Mouse (Mus musculus): Measurements from ENCODE around the gene Macrod2. TPM values are rescaled to one million over a fixed set of nuclear protein-coding genes. Genes with fewer than 3 reads are reported as not detected.

Gene Macrod2
- polyA plus RNA-seq, 2 experiments = 2.1 to 7.7 TPM

DNA sequence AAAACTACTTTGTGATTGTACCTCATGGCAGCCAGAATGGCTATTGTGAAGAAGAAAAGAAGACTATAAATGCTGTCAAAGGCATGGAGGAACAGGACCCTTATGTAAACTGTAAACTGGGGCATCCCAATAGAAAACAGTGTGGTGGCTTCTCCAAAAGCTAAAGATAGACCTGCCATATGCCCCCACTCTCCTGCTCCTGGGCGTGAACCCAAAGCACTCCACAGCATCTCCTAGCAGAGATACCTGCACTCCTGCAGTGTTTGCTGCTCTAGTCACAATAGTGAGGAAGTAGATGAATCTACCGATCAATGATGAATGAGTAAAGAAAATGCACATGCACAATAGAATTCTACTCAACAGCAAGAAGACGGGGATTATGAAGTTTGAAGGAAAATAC is 554.4 kb downstream of the Macrod2 start:
- H3K36me3 ChIP-seq (replicated peaks; ENCODE audit: control insufficient read depth, insufficient read depth, low read depth) = no peaks in the 10 kb centered on the region
- no peak for TF ChIP-seq CTCF (IDR thresholded peaks at IDR 0.05; ENCODE audit: low read depth)
- no peak for TF ChIP-seq EP300 (IDR thresholded peaks at IDR 0.05; ENCODE audit: low read depth)
- H3K4me1 ChIP-seq (replicated peaks; ENCODE audit: control insufficient read depth in 2 of 2, insufficient read depth in 2 of 2, low read length in 1 of 2) = no peaks in the 10 kb centered on the region
- H3K27me3 ChIP-seq (ENCODE audit: control insufficient read depth, insufficient read depth, low read length) = no peaks in the 10 kb centered on the region
- no peak overlapping the region for H3K9ac ChIP-seq (replicated peaks)
- H3K9me3 ChIP-seq (ENCODE audit: control insufficient read depth, low read length) = no peaks in the 10 kb centered on the region
- H3K4me2 ChIP-seq (ENCODE audit: low read depth) = no peak overlapping the region
- DNase-seq (ENCODE audit: low read depth in 3 of 3, low spot score in 3 of 3) (no peak), ATAC-seq (ENCODE audit: insufficient read depth) (no peak)
- H3K4me3 ChIP-seq (ENCODE audit: insufficient read depth in 1 of 2, low read depth in 2 of 2, low read length in 2 of 2) = no peak overlapping the region
- H3K27ac ChIP-seq = no peak overlapping the region
- 76% methylated on average over 3 of the region's 3 CpGs for WGBS (ENCODE audit: insufficient replicate concordance)

DNA sequence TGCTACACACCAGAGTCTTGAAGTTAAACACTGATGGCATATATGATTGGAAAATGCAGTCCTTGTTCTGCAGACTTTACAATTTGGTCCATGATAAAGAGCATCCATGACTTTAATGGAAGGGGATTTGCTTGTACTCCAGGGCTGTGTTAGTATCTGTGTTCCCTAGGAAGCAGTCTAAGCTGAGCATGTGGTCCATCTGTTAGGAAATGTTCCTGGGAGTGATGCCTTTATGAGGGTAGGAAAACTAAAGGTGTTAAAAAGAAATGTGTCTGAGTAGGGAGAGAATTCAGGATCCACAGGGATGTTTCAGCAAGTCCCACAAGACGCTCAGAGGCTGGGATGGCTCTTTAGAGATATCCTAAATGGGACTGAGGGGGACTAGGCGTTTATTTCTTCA is 564.1 kb downstream of the Macrod2 start:
- Histone ChIP-seq H3K4me2 (ENCODE audit: low read depth) (no peak overlapping the region), H3K27ac (no peak overlapping the region), H3K9me3 (ENCODE audit: control insufficient read depth, low read length) (no peaks in the 10 kb centered on the region), H3K36me3 (replicated peaks; ENCODE audit: control insufficient read depth, insufficient read depth, low read depth) (no peaks in the 10 kb centered on the region), H3K9ac (replicated peaks) (no peak overlapping the region), H3K27me3 (ENCODE audit: control insufficient read depth, insufficient read depth, low read length) (no peaks in the 10 kb centered on the region), H3K4me3 (ENCODE audit: insufficient read depth in 1 of 2, low read depth in 2 of 2, low read length in 2 of 2) (no peak overlapping the region), H3K4me1 (replicated peaks; ENCODE audit: control insufficient read depth in 2 of 2, insufficient read depth in 2 of 2, low read length in 1 of 2) (no peaks in the 10 kb centered on the region)
- ATAC-seq (ENCODE audit: insufficient read depth) = no peak
- no peak for DNase-seq (ENCODE audit: low read depth in 3 of 3, low spot score in 3 of 3)
- no peak for TF ChIP-seq CTCF (IDR thresholded peaks at IDR 0.05; ENCODE audit: low read depth)
- TF ChIP-seq EP300 (IDR thresholded peaks at IDR 0.05; ENCODE audit: low read depth) = no peak
- 34% methylated on average over 2 of the region's 2 CpGs for WGBS (ENCODE audit: insufficient replicate concordance)

DNA sequence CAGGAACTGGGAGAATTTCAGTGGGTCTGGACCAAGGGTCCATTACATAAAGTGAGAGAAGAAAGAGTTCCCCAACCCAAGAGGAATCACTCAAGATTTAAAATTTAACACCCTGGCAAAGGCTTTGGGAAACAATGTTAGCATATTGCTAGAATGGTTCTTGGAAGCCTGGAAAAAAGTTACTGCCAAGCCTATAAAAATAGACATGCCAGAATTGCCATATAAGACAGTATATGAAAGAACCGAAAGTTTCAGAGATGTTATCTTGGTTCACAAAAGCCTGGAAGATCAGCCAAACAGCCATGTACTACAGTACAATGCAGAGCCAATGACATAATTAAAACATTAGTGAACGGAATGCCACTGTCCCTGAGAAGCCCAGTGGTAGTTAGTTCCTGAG is 575.1 kb downstream of the Macrod2 start:
- Histone ChIP-seq H3K4me1 (replicated peaks; ENCODE audit: control insufficient read depth in 2 of 2, insufficient read depth in 2 of 2, low read length in 1 of 2) (no peaks in the 10 kb centered on the region), H3K4me3 (ENCODE audit: insufficient read depth in 1 of 2, low read depth in 2 of 2, low read length in 2 of 2) (no peak overlapping the region), H3K9me3 (ENCODE audit: control insufficient read depth, low read length) (no peaks in the 10 kb centered on the region), H3K4me2 (ENCODE audit: low read depth) (no peak overlapping the region), H3K27me3 (ENCODE audit: control insufficient read depth, insufficient read depth, low read length) (no peaks in the 10 kb centered on the region), H3K9ac (replicated peaks) (no peak overlapping the region), H3K27ac (no peak overlapping the region), H3K36me3 (replicated peaks; ENCODE audit: control insufficient read depth, insufficient read depth, low read depth) (no peaks in the 10 kb centered on the region)
- no peak for ATAC-seq (ENCODE audit: insufficient read depth)
- 55% methylated on average over 2 of the region's 2 CpGs for WGBS (ENCODE audit: insufficient replicate concordance)
- DNase-seq (ENCODE audit: low read depth in 3 of 3, low spot score in 3 of 3) = no peak
- TF ChIP-seq EP300 (IDR thresholded peaks at IDR 0.05; ENCODE audit: low read depth) = no peak
- TF ChIP-seq CTCF (IDR thresholded peaks at IDR 0.05; ENCODE audit: low read depth) = no peak

DNA sequence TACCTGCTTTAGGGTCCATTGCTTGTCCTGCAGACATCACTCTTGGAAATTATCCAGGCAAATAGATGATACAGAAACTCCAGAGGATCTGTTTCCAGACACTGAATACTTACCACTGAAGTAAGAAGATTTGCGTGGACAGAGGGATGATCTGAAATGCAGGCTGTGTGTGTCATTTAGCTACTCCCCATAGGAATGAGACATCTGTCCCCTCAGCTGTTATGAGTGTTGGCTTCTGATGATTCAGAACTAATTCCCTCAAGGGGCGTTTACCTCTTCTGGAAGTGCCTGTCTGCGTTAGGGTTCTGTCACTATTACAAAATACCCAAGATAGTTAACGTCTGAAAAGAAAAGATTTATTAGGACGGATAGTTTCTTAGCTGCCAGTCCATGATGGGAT is 576.7 kb downstream of the Macrod2 start:
- TF ChIP-seq CTCF (IDR thresholded peaks at IDR 0.05; ENCODE audit: low read depth) (no peak), EP300 (IDR thresholded peaks at IDR 0.05; ENCODE audit: low read depth) (no peak)
- DNase-seq (ENCODE audit: low read depth in 3 of 3, low spot score in 3 of 3) (no peak), ATAC-seq (ENCODE audit: insufficient read depth) (no peak)
- H3K9ac ChIP-seq (replicated peaks) = no peak overlapping the region
- H3K36me3 ChIP-seq (replicated peaks; ENCODE audit: control insufficient read depth, insufficient read depth, low read depth) = no peaks in the 10 kb centered on the region
- H3K9me3 ChIP-seq (ENCODE audit: control insufficient read depth, low read length) = no peaks in the 10 kb centered on the region
- H3K4me3 ChIP-seq (ENCODE audit: insufficient read depth in 1 of 2, low read depth in 2 of 2, low read length in 2 of 2) = no peak overlapping the region
- H3K27ac ChIP-seq = no peak overlapping the region
- no peaks in the 10 kb centered on the region for H3K27me3 ChIP-seq (ENCODE audit: control insufficient read depth, insufficient read depth, low read length)
- H3K4me1 ChIP-seq (replicated peaks; ENCODE audit: control insufficient read depth in 2 of 2, insufficient read depth in 2 of 2, low read length in 1 of 2) = no peaks in the 10 kb centered on the region
- no peak overlapping the region for H3K4me2 ChIP-seq (ENCODE audit: low read depth)
- 55% methylated on average over 5 of the region's 5 CpGs for WGBS (ENCODE audit: insufficient replicate concordance)

DNA sequence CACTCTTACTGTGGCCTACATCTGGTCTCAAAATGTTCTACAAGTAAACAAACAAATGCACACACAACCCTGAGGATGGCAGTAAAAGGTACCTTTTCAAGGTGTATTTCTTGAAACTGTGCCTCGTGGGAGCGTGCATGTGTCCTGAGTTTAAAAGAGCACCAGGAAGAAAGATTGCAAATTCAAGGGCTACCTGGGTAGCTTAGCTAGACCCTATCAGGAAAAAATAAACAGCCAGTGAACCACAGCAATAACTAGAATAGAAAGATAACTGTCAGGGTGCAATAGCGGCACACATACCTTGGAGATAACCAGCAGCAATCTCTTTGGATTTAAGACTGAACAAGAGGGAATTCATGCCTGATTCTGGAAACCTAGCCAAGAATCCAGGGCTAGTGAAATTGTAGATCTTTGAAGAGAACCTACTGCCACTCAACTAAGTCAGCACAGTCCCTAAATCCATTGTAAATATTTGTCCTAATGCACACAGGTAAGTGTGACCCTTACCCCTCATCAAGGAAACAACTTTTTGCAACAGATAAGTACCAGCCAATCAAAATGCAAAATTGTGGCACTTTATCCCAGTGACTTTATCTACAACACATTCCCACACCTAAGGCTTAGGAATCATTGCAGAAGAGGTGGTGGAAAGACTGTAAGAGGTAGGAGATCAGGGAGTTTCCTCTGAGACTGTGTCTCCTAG is 590.7 kb downstream of the Macrod2 start:
- no peak overlapping the region for H3K9ac ChIP-seq (replicated peaks)
- H3K36me3 ChIP-seq (replicated peaks; ENCODE audit: control insufficient read depth, insufficient read depth, low read depth) = no peaks in the 10 kb centered on the region
- TF ChIP-seq CTCF (IDR thresholded peaks at IDR 0.05; ENCODE audit: low read depth) = no peak
- TF ChIP-seq EP300 (IDR thresholded peaks at IDR 0.05; ENCODE audit: low read depth) = no peak
- no peak for ATAC-seq (ENCODE audit: insufficient read depth)
- H3K4me2 ChIP-seq (ENCODE audit: low read depth) = no peak overlapping the region
- H3K9me3 ChIP-seq (ENCODE audit: control insufficient read depth, low read length) = no peaks in the 10 kb centered on the region
- no peak overlapping the region for H3K4me3 ChIP-seq (ENCODE audit: insufficient read depth in 1 of 2, low read depth in 2 of 2, low read length in 2 of 2)
- no peaks in the 10 kb centered on the region for H3K27me3 ChIP-seq (ENCODE audit: control insufficient read depth, insufficient read depth, low read length)
- no peaks in the 10 kb centered on the region for H3K4me1 ChIP-seq (replicated peaks; ENCODE audit: control insufficient read depth in 2 of 2, insufficient read depth in 2 of 2, low read length in 1 of 2)
- DNase-seq (ENCODE audit: low read depth in 3 of 3, low spot score in 3 of 3) = no peak
- whole genome bisulfite sequencing (ENCODE audit: insufficient replicate concordance) = 59% methylated on average over 3 of the region's 3 CpGs
- no peak overlapping the region for H3K27ac ChIP-seq
